Mouse (Mus musculus): ENCODE results near the gene BC029722.
A peak's percentile ranks its signal among the peaks of the same experiment; 100 is the strongest.
"Not testable (repeated sequence)": the region's sequence is repeated elsewhere in the genome, so short reads cannot be mapped to it uniquely, and the experiment has no call there.

Gene BC029722

DNA sequence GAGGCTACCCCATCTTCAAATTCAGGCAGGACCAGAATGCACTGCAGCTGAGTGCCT is at the start of gene BC029722:
TSS of gene BC029722 (minus strand) at position 35 of the 57 bp plus-strand sequence.
- DNase-seq (ENCODE audit: low spot score), result no peak

DNA sequence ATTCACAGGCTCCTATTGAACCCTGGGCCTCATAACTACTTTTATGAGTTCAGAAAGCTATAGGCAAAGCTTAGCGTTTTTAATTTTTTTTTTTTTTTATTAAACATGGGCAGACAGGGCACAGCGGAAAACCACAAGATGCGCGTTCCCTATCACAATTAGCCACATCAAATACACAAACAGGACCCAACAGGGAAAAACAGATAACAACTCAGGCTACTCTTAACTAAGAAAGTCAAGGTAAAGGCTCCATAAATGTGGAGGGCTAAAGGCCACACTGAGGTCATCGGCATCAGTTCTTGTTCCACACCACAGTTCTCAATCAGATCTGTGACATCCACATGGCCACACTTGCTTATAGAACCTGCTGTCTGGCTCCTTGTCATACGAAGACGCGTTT is 49.1 kb upstream of the BC029722 start:
- no peak for DNase-seq (ENCODE audit: low spot score)

DNA sequence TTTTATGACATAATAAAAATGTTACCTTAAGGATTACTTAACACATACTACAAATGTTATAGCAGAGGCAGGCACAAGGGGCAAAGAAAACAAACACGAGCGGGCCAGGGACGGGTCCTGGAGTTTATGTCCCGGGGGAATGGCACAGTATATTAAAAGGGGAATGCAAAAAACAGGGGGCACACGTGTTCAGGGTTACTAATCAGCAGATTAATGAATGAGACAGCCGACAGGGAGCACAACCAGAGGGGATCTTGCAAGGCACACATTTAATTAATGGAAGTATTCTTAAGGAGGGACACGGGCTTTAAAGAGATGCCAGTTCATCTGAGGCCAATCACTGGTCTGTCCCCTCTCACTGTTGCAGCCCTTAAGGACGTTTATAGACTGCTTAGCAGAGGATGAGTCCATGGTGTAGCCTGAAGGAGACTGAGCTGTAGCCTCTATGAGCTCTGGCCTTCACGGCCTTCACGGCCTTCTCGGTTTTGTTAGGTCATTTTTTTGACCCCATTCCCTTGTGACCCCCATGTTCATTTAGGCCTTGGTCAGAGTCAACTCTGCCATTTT is 44.2 kb upstream of the BC029722 start:
- no peak for DNase-seq (ENCODE audit: low spot score)

DNA sequence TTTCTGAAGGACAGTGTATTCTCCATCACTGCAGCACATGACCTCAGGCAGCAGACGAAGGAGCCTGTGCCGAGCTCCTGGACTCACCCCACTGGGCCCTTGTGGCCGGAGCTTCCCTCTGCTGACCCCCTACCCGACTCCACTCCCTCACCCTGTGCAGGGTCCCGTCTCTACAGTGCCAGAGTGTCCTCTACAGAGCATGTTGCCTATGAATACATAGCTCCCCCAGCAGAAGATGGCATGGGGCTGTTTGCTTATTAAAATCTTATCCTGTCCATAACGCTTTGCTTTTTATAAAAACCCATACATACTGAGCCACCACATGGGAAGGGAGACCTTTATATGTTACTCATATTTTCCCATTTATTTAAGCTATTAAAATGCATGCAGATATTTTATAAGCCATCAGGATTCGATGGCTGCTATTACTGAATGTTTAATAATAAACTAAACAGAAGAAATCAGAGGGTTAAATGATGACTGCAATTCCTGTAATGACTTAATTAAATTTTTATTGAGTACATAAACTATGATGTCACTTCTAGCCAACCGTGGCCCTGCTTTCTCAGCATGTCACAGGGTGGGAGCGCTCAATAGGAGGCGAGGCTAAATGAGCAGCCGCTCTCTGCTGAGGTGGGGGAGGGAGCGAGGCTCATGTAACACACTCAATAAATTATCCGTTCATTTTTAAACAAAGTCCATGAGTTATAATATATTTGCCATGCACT is 43.5 kb upstream of the BC029722 start:
- DNase-seq (ENCODE audit: low spot score), result no peak

DNA sequence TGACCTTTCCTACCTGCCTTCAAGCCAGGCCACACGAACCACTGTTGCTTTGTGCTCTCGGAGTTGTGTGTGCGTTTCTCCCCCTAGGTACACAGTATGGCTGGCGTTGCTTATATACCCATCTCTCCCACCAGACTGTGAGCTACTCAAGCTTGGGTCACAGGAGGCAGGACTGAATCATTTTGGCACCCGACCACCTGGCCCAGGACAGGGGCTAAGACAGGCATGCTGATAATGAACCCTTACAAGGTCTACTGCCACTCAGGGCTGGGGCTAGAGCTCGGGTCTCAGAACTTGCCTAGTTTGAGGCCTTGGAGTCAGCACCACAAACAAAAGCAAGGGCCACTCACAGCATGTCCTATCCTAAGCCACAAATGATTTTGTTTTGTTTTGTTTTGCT is 42.4 kb upstream of the BC029722 start:
- no peak for DNase-seq (ENCODE audit: low spot score)

DNA sequence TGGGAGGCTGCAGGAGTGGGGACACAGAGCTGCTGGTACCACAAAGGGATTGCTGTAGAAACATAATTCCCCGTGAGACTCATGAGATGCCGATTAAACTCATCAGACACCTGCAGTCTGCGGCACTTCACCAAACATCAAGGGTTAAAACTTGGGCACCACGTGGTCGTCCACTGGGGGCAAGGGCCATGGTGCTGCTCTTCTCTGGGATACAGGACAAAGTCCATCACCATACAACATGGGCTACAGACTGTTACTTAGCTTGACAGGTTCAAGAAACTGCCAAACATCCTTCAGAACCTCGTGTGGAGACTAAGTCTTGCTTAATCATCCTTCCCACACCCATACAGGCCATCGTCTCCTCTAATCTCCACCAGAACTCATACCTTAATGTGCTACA is 40.9 kb upstream of the BC029722 start:
- no peak for DNase-seq (ENCODE audit: low spot score)

DNA sequence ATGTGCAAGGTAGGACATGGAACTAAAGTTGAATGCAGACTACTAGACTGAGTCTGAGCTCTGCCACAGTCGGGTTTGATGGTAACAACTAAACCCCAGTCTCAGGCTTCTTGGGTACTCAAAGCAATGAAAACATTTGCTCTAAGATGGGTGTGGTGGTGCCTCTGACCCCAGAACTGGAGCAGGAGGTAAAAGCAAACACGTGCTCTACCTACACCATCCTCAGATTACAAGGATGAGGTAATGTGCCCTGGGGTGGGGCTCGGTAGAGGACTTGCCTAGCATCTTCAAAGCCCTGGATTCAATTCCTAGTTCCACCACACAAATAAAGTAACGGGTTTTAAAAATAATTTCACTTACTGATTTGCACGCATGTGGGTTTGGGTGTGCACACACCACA is 33.3 kb upstream of the BC029722 start:
- DNase-seq (ENCODE audit: low spot score), result no peak

DNA sequence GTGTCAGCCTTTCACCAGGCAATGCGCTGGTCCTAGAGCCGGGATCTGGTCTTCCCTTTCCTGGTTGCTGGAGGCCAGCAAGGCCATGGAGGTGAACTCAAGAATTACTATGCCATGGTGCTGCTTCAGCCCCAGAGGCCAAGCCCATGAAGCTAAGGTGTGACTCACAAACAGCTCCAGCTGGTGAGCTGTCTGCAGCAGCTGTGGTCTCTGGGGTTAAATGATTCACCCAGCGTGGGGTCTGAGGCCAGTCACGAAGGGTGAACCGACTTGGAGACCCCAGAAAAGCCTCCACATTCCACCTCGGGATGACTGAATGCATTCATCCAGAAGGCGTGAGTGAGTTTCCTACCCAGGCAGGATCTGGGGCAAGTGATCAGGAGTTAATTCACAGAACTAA is 30.9 kb upstream of the BC029722 start:
- DNase-seq (ENCODE audit: low spot score), result no peak

DNA sequence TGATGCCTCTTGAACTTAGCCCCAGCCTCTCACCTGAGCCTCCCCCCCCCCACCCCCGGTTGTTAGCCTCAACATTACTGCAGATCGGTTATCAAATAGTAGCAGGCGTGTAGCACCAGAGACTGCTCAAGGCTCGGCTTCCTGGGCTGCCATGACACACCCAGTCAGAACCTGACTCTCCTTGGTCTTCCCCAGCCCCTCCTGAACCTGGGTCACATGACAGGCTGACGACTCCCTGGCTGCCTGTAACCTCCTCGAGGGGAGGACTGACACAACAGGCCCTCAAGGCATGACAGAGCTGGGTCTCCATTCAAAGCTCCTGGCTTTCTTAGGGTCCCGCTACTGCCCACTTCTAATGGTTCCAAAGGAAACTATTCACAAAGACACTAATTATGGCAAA is 30.2 kb upstream of the BC029722 start:
- DNase-seq (ENCODE audit: low spot score), result no peak

DNA sequence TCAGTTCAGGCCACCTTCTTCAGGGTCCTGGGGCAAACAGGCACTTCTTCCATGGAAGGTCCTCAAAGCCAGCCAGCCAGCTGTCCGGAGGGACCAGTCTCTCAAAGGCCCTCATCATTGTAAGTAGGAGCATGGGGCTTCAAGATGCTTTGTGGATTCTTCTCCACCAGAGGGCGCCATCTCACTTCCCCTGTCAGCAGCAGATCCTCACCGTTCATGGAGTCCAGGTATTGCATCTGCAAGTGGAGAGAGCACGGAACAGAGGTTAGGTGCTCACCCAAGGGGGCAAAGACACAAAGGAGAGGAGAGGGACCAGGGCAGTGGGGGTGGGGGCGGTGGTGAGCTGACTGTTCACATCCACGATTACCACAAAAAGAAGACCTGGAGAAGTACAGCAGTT is 29.1 kb upstream of the BC029722 start:
- DNase-seq (ENCODE audit: low spot score), result peak; percentile 79

DNA sequence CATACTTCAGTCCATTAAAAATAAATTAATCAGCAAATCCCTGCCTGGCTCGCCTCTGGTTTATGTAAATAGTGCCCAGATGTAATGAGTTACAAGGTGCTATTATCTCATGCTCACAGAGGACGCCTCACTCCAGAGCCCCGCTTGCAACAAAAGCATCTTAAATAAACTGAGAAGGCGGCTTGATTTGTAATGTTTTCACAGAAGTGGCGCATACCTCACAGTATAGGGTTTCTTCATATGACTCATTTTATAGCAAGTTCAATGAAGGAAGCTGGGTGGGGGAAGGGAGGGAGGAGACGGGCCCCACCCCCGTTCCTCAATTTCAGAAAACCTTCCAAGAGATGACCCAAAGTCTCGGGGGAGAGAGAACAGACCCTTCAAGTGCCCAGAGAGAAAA is 27.7 kb upstream of the BC029722 start:
- no peak for DNase-seq (ENCODE audit: low spot score)

DNA sequence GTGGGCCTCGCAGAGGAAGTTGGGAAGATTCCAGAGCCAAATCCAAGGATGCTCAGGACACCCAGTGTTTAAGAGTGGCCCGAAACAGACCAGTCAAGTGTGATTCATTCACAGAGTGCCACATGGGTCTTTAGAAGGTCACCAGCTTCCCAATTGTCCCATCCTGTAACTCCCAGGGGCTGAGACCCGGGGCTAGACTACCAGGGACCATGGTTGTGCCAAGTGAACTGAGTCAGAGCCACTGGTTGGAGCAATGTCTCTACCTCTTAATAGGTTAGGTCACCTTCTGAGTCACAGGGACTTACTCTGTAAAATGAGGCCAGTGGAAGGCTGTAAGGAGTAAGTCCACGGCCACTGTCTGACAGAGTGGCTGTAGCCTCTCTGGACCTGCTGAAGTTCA is 19.7 kb upstream of the BC029722 start:
- no peak for DNase-seq (ENCODE audit: low spot score)

DNA sequence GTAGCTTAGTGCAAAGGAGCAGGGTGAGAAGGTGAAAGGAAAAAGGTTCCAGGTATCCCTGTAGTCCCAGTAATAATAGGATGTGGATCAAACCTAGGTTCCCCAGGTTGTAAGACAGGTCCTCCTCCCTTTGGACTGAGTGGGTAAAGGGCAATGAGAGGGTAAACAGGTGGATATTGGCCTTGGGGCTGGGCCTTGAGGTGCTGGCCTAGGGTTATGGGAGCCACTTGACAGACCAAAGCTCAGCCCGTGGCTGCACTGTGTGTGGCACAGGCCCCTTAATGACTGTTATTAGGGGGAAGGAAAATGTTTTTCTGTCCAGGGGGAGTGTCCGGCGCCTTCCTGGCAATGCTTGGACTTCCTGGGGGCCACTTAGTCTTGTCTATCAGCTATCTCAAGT is 18.7 kb upstream of the BC029722 start:
- no peak for DNase-seq (ENCODE audit: low spot score)

DNA sequence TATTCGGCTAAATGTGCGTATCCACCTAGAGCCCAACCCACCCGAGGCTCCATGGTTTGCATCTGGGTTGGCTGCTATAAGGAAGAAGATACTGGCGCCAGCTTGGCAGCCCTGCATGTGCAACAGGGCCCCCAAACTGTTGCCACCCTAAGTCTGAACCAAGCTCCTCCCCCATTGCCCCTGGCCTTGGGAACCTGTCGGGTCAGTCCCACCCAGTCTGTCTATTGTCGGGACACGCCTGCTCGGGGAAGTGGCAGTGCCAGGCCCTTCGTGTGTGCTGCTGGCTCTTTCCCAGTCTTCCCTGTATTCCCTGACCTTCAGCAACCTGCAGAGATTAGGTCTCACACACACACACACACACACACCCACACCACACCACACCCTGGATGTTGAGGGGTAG is 15.5 kb upstream of the BC029722 start, which contains the start of gene Fam83c:
TSS of gene Fam83c (minus strand) at position 123 of the 400 bp plus-strand sequence.
- DNase-seq (ENCODE audit: low spot score), result no peak

DNA sequence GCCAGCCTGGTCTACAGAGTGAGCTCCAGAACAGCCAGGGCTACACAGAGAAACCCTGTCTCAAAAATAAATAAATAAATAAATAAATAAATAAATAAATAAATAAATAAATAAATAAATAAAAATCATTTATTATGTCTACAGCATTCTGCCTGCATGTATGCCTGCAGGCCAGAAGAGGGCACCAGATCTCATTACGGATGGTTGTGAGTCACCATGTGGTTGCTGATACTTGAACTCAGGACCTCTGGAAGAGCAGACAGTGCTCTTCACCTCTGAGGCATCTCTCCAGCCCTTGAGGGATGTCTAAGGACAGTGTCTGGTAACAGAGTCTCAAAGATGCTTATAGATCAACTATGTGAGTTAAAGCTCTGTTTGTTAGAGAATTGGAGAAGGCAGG is 12.9 kb upstream of the BC029722 start:
- DNase-seq (ENCODE audit: low spot score), result not testable (repeated sequence)

DNA sequence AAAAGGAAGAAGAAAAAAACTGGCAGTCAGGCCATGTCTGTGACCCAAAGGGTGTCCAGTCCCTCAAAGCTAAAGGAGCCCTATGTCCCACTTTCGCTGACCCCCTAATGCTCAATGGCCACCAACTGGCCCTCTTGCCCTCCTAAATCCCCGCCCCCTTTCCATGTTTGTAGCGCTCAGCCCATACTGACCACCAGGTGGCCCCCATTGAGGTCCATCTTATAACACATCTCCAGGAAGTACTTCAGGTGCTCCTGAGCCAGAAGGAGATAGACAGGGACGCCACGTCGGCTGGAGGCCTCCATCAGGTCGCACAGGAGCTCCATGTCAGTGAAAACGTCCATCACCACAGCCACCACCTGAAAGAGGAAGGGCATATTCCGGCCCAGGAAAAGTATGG is 12.1 kb upstream of the BC029722 start:
- DNase-seq (ENCODE audit: low spot score), result no peak

DNA sequence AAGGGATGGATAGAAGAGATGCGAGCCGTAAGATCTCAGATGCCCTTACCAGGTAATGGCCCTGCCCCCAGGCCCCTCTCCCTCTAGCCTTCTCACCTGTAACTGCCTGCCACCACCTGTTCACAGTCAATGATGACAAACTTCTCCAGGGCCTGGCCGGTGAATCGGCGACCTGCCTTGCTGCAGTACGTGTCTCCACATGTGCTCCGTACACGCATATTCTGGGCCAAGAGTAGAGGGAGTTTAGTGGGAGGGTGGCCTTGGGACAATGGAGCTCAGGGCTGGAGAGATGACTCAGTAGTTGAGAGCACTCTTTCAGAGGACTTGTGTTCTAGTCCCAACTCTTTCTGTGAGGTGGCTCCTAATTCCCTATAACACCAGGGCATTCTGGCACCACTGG is 11.6 kb upstream of the BC029722 start:
- DNase-seq (ENCODE audit: low spot score), result no peak

DNA sequence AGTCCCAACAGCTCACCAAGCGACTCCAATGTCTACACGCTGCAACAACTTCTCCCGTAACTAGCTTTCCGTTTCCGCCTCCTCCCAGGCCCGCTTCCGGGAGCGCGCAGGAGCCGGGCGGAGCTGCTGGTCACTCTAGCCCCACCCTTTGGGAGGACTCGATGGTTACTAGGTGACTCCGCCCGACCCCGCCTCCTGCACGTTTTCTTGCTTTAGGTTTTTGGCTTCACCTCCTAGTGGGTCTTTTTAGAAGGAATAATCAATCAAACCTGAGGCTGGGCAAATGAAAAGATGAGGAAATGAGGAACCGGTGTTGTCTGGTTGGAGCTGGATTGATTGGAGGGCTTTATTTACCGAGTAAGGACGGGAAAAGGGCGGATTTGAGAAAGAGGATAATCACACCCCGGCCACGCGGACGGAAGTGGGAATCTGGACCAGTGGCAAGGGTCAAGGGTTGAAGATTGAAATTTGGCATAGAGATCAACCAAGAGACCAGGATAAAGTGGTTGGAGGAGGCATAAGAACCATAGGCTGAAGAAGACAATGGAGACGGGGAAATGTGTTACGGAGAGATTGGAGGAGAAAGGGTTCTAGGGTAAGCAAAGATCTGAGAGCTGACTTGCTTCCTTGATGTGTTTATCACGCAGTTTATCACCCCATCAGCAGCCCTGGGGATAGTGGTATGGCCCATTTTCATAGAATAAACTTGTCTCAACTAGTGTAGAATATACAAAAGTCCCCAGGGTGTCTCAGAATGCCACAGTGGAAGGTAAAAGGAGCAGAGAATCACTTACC is 7.6 kb upstream of the BC029722 start, which contains the start of gene Eif6:
TSS of gene Eif6 (minus strand) at position 296 of the 795 bp plus-strand sequence.
- peak; percentile 91 for DNase-seq (ENCODE audit: low spot score)

DNA sequence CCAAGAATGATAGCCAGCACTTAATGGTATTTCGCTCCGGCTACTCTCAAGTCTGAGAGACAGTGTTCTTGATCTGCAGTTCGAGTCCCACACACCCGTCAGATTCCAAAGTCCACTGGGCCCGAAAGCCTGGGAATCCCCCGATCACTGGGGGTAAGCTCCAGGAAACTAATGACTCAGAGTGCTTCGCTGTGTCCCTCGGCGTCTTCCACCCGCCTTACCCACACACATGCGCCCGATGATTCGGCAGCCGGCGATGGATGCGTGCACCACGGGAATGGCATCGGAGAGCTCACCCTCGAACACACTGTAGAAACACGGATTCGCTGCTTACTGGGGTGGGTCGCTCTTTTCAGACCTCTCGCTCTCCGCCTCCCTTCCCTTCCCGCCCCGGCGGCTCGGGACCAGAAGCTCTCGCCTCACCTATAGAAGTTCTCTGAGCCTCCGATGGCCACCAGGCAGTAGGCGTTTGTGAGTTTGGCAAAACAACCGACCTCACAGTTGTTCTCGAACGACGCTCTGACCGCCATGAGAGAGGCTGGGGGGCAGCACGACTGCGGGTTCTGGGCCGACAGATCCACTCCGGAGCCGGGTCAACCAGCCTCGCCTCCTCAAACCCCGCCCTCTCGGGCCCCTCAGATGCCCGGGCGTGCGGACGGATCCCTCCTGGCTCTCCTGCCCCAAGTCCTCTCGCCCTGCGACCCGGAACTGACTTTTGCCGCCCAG is 6.8 kb upstream of the BC029722 start:
- no peak for DNase-seq (ENCODE audit: low spot score)

DNA sequence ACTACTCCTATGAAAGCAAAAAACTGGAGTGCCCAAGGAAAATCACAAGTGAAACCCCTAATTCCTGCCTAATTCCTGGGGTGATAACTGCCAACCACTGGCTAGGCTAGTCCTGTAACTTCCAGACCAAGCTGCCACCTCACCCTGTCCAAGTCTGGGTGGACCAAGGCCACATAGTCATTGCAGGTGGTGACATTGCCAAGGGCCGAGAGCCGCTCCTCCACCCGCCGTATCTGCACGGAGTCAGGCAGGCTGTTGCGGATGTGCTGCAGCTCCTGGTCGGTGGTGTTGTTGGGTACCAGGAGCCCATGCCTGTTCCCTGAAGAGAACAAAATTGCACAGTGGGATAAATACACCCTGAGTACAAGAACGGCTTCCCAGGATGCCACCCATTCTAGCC is 4.5 kb upstream of the BC029722 start:
- no peak for DNase-seq (ENCODE audit: low spot score)

DNA sequence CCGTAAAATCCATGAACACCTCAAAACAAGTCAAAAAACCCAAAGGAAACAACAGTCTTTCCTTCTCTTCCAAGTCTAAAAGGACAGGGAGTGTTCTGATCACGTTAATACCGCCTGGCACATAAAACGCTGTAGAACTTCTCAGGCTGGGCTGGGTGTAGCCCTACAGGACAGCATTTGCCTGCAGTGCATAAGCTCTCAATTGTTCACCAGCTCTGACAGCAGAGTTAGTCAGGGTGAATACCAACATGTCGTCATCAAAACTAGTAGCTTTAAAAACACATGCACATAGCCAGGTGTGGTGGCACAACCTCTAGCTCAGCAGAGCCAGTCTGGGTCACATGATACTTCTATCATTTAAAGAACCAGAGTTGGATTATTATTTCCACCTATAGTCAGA is 1.6 kb upstream of the BC029722 start:
- no peak for DNase-seq (ENCODE audit: low spot score)

DNA sequence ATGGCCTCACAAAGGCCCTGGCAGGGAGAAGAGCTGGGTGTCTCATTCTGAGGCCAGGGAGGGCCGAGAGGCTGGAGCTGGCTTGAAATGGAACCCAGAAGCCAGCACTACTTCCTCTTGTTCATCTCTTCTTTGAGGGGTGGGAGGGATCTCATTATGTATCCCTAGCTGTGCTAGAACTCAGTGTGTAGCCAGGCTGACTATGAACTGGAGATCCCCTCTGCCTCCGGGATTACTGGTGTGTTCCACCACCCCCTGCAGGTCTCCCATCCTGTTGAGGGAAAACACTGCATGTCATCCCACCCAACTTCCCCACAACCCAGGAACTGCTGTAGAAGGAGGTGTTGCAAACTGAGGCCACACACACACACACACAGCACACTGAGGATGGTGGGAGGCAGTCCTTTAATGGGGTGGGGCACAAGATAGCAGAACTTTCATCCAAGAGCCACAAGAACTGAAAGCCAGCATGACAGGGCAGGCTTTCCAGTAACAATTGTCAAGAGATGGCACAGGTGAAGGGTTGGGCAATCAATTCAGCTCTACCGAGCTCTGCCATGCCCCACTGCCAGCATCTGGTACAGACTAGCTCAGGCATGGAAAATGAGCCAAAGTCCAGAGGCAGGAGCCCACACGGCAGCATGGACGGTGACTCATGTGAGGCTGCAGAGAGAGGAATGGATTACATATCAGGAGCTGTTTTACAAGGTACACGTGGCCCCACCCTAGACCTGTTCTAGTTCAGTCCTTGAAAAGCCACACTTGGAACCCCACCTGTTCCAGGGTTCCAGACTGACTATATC is 424 bp upstream of the BC029722 start:
- DNase-seq (ENCODE audit: low spot score), result no peak
